Mouse (Mus musculus) Patski (cell line): ENCODE results near the gene Hist1h2ag. TPM values are rescaled to one million over a fixed set of nuclear protein-coding genes. Genes with fewer than 3 reads are reported as not detected.
"Not testable (repeated sequence)": the region's sequence is repeated elsewhere in the genome, so short reads cannot be mapped to it uniquely, and the experiment has no call there.

Experiments
- ATAC-seq: fragments of 100-300 bp; one replicate; pipeline ENCODE4 v1.8.0; 2021
- CTCF ChIA-PET: fragments of 350-600 bp; sonication (Branson Sonifier 250); formaldehyde crosslinking; loops from one replicate; lab custom pipeline; 2022; ENCODE audit warnings: inconsistent platforms; lab: Charles Lee
- POLR2A ChIA-PET: fragments of 350-600 bp; sonication (Branson Sonifier 250); formaldehyde crosslinking; loops from one replicate; lab custom pipeline; 2022; ENCODE audit warnings: antibody characterized with exemption, inconsistent platforms; lab: Charles Lee
- DNase-seq: peaks from one replicate; pipeline ENCODE4 v3.0.0-alpha.2; 2011; ENCODE audit warnings: low read depth, low spot score
- H3K27me3 ChIP-seq: fragments of 371-371 bp; one replicate; pipeline ENCODE4 v1.5.1; 2021
- CTCF ChIP-seq: fragments of 100-300 bp; IDR thresholded peaks from one replicate; pipeline ENCODE4 v1.5.1; 2021
- in situ Hi-C: fragments of 300-500 bp; cut with MboI; formaldehyde crosslinking; loops from 3 replicates; pipeline ENCODE4 v1.11.1; 2018; ENCODE audit warnings: low pct_unique_long_range_greater_than_20kb, mixed read lengths
- polyA plus RNA-seq: library from polyadenylated mRNA; unstranded; gene quantifications from one replicate; pipeline ENCODE4 v1.2.3, GENCODE M21; 2021

The Hist1h2ag gene
- not detected for polyA plus RNA-seq

- in situ Hi-C loops: loop anchor here (5.0 to 25.0 kb wide), 4 partner anchors 331 to 1489 kb away; partner anchors contain the start of genes Hist1h2af, Hist1h4h and Zkscan3
- TF ChIP-seq CTCF: peak; percentile 15
- DNase-seq (peak; percentile 96), ATAC-seq (peak; percentile 83)
- CTCF ChIA-PET, H3K27me3 ChIP-seq: not testable (repeated sequence)
- POLR2A ChIA-PET: interaction anchor here (0.6 kb wide), 1 partner anchor 291 kb away, joined by 4 read pairs; no protein-coding TSS in a partner anchor
Observed at GRCm38 (mm10) chr13:22042568-22043502, at the start of gene Hist1h2ag, which contains the start of gene Hist1h2bj. TSS of gene Hist1h2ag (minus strand) at chr13:22042944. TSS of gene Hist1h2bj (plus strand) at chr13:22043214.

GRCm38 (mm10) chr13:22084140-22084539 is 41.4 kb upstream of the Hist1h2ag start, which contains the start of gene Vmn1r188:
TSS of gene Vmn1r188 (plus strand) at chr13:22084440.
- ATAC-seq, in situ Hi-C loops, DNase-seq, CTCF ChIA-PET, POLR2A ChIA-PET, H3K27me3 ChIP-seq: not testable (repeated sequence)

GRCm38 (mm10) chr13:22063468-22063867 is 20.7 kb upstream of the Hist1h2ag start:
- DNase-seq (no peak), ATAC-seq (no peak)
- TF ChIP-seq CTCF: no peak
- H3K27me3 ChIP-seq: no peaks in the 10 kb centered on the region
- CTCF ChIA-PET: no interaction called here
- in situ Hi-C loops: loop anchor here (25.0 kb wide), 1 partner anchor 224 kb away; the partner anchor contains the start of gene Vmn1r196
- POLR2A ChIA-PET: no interaction called here

GRCm38 (mm10) chr13:22061422-22061821 is 18.7 kb upstream of the Hist1h2ag start:
- ChIA-PET CTCF (no interaction called here), POLR2A (no interaction called here)
- TF ChIP-seq CTCF: no peak
- DNase-seq (no peak), ATAC-seq (no peak)
- no peaks in the 10 kb centered on the region for H3K27me3 ChIP-seq
- in situ Hi-C loops: loop anchor here (25.0 kb wide), 1 partner anchor 226 kb away; the partner anchor contains the start of gene Vmn1r196

- DNase-seq (no peak), ATAC-seq (no peak)
- ChIA-PET CTCF (interaction anchor here (1.6 kb wide), 1 partner anchor 10 kb away, joined by 3 read pairs; no protein-coding TSS in a partner anchor), POLR2A (interaction anchor here (1.0 kb wide), 1 partner anchor 519 kb away, joined by 3 read pairs; no protein-coding TSS in a partner anchor)
- H3K27me3 ChIP-seq: no peaks in the 10 kb centered on the region
- in situ Hi-C loops: loop anchor here (10.0 to 25.0 kb wide), 2 partner anchors 234 to 1351 kb away; partner anchors contain the start of gene Vmn1r196
- TF ChIP-seq CTCF: no peak
Observed at GRCm38 (mm10) chr13:22053754-22054153, 11.0 kb upstream of the Hist1h2ag start.

GRCm38 (mm10) chr13:22051523-22051859 is 8.7 kb upstream of the Hist1h2ag start:
- ATAC-seq (no peak), DNase-seq (no peak)
- no peaks in the 10 kb centered on the region for H3K27me3 ChIP-seq
- in situ Hi-C loops: loop anchor here (10.0 to 25.0 kb wide), 2 partner anchors 236 to 1353 kb away; partner anchors contain the start of gene Vmn1r196
- no peak for TF ChIP-seq CTCF
- CTCF ChIA-PET: no interaction called here
- POLR2A ChIA-PET: no interaction called here

- DNase-seq: peak; percentile 51
- peak; percentile 99 for ATAC-seq
- ChIA-PET CTCF (no interaction called here), POLR2A (no interaction called here)
- no peaks in the 10 kb centered on the region for H3K27me3 ChIP-seq
- in situ Hi-C loops: loop anchor here (10.0 to 25.0 kb wide), 2 partner anchors 236 to 1354 kb away; partner anchors contain the start of gene Vmn1r196
- TF ChIP-seq CTCF: peak; percentile 84
Observed at GRCm38 (mm10) chr13:22050591-22051522, 8.1 kb upstream of the Hist1h2ag start.

- ChIA-PET POLR2A (no interaction called here), CTCF (no interaction called here)
- no peak for DNase-seq
- TF ChIP-seq CTCF: no peak
- ATAC-seq: no peak
- in situ Hi-C loops: loop anchor here (5.0 to 25.0 kb wide), 4 partner anchors 237 to 1377 kb away; partner anchors contain the start of genes Vmn1r196 and Zkscan3
- H3K27me3 ChIP-seq: no peaks in the 10 kb centered on the region
Observed at GRCm38 (mm10) chr13:22049737-22050440, 7.1 kb upstream of the Hist1h2ag start.

GRCm38 (mm10) chr13:22049041-22049440 is 6.3 kb upstream of the Hist1h2ag start:
- in situ Hi-C loops: loop anchor here (5.0 to 25.0 kb wide), 2 partner anchors 637 to 1378 kb away; partner anchors contain the start of gene Zkscan3
- CTCF ChIA-PET: no interaction called here
- DNase-seq (no peak), ATAC-seq (no peak)
- TF ChIP-seq CTCF: no peak
- POLR2A ChIA-PET: no interaction called here
- no peaks in the 10 kb centered on the region for H3K27me3 ChIP-seq
